Mouse (Mus musculus) adrenal gland, postnatal 14 days (tissue): ENCODE measurements at regions not wholly inside any gene's neighbourhood (a gene's known extent, or its start where the extent isn't known, plus 50 kb on each side); places are given as distances from the start of the nearest gene placed in this dataset.

Experiments
- DNase-seq: peaks from one replicate; pipeline ENCODE4 v3.0.0; 2021; ENCODE audit warnings: mixed read lengths

- DNase-seq: peak; percentile 73
Observed at GRCm38 (mm10) chr12:22745556-22745955, 1034.5 kb downstream of the Gm10330 start.

- DNase-seq: peak; percentile 28
Observed at GRCm38 (mm10) chr12:22745067-22745466, 1035.0 kb downstream of the Gm10330 start.
